Mouse (Mus musculus): ENCODE data around the gene Wdr95.

Wdr95 gene

DNA sequence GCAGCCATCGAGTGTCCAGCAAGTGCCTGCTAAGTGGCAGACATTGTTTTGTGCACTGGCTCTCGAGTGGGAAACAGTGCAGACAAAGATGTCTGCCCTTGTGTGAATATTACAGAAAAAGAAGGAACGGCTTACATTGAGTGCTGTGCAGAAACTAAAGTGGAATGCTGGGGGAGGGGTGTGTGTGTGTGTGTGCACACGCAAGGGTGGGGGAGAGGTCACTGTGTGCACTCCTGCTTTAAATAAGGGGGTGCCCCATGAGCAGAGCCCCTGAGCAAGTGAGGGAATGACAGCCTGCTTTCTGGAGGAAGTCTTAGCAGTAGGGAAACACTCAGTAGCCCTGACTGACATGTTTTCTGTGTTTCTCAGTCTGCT lies 121.7 kb downstream of the Wdr95 start:
- no peak for ATAC-seq (ENCODE audit: insufficient number of reproducible peaks, low FRiP score, low TSS enrichment)

DNA sequence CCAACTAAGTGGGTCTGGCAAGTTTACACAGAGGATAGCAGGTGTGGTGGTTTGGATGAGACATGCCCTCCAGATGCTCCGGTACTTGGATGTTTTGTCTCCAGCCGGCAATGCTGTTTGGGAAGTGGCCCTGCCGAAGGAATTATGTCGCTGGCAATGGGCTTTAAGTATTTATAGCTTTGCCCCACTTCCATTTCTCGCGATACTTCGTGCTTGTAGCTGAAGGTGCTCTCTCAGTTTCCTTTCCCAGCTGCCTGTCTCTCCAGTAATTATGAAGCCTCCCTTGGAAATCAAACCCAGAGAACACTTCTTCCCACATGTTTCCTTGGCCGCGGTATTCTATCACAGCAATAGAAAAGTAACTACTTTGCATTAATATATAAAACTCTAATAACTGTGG lies 127.2 kb downstream of the Wdr95 start:
- ATAC-seq (ENCODE audit: insufficient number of reproducible peaks, low FRiP score, low TSS enrichment) = no peak

DNA sequence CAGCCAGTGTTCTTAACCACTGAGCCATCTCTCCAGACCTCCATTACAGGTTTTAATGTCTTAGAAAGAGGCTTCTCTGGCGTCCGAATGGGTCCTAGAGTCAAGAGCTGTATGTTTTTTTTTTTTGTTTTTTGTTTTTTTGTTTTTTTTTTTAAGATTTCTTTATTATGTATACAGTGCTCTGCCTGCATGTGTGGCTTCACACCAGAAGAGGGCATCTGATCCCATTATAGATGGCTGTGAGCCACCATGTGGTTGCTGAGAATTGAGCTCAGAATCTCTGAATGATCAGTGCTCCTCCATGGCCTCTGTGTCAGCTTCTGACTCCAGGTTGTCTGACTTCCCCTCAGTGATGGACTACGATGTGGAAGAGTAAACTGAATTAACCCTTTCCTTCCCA lies 129.5 kb downstream of the Wdr95 start:
- no peak for ATAC-seq (ENCODE audit: insufficient number of reproducible peaks, low FRiP score, low TSS enrichment)

DNA sequence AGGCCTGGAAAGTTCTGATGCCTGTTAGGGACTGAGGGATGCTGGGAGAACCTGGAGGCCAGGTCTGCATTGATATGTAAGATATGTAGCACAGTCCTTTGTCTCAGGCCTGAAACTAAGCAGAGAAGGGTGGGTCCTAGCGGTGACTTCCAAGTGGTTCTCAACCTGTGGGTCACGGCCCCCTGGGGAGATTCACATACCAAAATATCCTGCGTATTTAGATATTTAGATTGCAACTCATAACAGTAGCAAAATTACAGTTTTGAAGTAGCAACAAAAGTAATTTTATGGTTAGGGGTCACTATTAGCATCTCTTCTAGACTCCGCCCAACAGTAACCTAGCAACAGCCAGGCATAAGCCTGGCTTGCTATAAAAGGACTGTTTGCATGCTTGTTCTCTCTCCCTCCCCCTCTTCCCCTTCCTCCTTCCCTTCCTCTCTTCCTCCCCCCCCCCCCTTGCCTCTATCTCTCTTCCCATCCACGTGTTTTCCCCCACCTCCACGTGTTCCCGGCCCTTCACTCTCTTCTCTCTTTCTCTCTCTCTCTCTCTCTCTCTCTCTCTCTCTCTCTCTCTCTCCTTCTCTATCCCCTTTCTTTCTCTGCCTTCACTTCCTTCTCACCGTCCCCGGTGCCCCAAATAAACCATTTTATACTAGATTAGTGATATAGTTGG lies 130.4 kb downstream of the Wdr95 start:
- no peak for ATAC-seq (ENCODE audit: insufficient number of reproducible peaks, low FRiP score, low TSS enrichment)

DNA sequence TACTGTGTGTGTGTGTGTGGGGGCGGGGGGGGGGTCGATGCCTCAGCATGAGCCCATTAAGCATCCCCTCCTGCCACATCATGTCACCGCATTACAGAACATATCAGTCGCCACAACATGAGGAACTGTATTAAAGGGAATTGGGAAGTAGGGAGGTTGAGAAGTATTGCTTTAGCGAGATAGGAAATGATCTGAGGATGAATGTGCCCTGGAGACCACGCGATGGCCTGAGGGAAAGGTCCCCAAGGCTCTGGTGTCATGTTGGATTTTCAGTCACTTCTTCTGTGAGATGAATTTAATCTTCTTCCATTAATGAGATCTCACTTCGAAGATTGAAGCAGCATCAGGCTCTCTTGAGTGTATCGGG lies 130.9 kb downstream of the Wdr95 start:
- ATAC-seq (ENCODE audit: insufficient number of reproducible peaks, low FRiP score, low TSS enrichment) = no peak

DNA sequence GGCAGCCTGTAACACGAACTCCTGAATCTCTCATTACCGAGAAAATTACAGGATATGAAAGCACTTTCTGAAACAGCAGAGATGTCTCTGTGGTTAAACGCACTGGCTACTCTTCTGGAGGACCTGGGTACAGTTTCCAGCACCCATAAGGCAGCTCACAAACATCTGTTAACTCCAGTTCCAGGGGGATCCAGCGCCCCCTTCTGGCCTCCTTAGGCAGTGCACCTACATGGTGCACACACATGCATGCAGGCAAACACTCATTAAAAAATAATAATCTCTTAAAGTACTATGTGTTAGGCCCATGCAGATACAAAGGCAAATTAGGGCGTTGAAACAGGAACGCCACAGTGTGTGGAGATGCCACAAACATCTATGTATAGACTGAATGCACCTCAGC lies 132.9 kb downstream of the Wdr95 start:
- ATAC-seq (ENCODE audit: insufficient number of reproducible peaks, low FRiP score, low TSS enrichment) = no peak

Data from cerebellum, adult (tissue).